Mouse (Mus musculus) 3T3-L1 (cell line): ENCODE results near the gene 6330403K07Rik.

Source experiments
- DNase-seq: peaks from one replicate; pipeline ENCODE4 v3.0.0-alpha.2; 2015; ENCODE audit warnings: low read depth, low spot score

6330403K07Rik gene

DNA sequence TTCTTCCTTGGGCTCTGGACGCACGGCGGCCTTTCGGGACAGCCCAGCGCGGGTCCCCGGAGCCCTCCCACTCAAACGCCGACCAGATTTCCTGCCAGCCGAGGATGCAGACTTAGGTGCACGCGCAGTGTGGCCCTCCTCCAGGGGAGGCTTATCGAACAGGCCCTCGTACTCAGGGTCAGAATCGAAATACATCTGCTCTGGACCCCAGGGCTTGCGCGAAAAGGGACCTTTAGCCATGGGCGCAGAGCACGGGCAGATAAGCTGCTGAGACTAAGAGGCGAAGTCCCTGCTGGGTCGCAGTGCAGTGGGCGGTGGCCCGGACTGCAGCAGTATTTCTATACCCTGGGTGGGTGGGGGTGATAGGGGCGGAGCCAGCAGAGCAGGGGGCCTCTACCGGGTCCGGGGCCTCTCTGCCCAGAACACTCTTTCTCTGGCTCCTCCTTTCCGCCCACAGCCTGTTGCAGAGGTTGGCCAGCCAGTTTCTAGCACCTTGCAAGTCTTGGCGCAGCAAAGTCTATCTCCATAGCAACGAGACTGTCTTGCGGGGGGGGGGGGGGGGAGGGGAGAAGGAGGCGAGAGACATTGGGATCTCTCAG lies at the start of gene 6330403K07Rik:
Gene 6330403K07Rik, minus strand, starts transcription at position 351 of the 599 bp plus-strand sequence.
- no peak for DNase-seq

DNA sequence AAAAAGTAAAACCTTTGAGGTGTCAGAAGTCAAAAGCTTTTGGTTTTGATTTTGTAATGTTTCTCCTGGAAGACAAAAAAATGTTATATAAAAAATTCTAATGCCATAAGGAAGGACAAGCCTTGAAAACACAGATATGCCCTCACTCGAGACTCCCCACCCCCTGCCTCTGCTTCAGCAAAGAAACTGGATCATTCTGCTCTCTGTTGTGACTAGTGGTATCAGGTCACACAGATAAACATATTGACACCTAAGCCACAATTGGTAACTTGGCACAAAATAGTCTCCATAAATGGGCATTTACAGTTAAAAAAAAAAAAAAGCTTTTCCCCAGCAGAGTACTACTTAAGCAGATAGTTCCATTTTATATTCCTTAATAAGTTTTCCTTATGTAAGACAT lies 43.0 kb upstream of the 6330403K07Rik start:
- DNase-seq = no peak

DNA sequence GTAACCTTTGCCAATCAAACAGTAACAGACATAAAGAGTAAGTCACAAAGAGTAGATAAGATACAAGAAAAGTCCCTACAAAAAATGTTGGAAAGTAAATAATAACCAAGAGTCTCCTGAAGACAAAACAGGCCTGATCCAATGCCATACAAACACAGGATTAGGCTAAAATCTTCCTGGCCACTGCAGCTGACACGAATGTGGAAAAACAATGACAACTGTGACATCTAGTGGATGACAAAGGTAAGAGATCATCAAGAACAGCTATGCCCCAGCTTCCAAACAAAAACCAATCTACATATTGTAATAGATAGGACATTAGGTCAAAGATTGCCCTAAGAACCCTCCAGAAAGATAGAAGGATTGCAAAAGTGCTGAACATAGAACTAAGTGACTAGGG lies 19.2 kb upstream of the 6330403K07Rik start:
- DNase-seq = peak; percentile 49

DNA sequence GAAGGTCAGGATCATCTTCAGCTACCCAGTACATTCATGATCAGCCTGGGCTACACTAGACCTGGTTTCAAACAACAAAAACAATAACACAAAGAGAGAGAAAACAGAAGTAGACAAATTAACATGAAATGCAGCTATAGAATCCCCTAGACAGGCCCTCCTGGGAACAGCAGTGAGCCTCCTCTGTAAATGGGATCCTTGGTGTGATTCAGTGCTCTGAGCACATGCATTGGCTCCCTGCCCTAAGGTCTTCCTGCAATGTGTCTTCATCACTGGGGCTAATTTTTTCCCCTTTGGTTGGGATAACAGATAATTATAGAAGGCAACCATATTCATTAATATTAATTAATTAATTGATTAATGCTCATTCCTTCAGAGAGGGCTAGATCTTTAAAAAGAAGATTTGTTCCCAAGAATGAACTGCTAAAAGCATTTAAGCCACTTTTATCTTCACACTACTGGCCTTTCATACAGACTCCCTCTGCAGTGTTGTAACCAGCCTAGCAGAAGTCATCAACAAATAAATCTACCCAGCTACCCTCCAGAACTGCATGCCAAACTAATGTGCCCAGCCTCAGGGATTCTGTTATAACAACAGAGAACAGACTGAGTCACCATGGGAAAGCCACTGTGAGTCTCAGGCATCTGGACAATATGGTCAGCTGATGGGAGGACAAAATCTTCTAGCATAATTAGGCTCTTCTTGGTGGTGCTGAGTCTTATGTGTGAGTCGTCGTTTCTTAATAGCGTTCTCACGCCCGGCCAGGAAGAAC lies 6.4 kb upstream of the 6330403K07Rik start:
- DNase-seq = peak; percentile 82

DNA sequence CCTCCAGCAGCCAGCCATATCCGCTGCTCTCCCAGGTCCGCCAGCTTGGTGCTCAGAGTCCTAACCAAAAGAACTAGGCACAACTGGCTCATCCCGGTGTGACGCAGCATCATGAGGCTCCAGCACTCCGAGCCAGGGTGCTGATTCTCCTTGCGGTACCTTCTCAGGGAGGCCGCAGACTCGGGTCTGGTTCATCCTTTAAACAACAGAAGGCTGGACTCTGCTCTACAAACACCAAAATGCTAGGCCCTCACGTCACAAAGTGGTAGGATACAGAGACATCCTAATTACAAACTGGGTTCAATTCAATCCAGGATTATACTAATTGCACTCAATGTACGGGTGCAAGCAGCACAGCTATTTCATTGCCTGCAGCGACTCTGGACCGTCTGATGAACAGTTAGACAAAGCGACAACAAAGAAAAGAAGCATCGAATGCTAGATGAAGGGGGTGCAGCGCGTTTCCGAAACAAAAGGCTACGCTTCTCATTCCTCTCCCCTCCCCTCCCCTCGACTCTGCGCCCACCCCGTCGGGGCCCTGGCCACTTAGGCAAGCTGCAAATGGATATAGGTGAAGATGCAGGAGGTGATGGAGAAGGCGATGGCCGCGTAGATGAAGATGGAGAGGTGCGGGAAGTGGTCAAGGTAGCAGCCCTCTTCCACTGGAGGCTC lies 686 bp downstream of the 6330403K07Rik start:
- no peak for DNase-seq

DNA sequence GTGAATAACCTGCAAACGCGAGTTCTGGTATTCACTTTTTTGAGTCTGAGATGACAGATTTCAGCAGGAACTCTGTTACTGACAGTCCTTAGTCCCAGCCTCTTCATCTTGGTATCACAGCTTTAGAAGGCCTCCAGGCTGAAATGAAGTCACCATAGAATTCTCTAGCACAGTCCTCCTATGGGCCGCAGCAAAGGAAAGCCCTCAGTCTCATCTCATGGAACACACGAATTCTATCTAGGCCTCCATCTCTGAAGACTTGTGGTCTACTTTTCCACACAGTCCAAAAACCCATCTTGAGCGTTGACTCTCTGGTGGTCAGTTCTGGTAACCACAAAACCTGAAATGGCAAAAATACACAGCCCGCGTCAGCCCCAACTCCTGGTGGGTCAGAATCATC lies 1.2 kb downstream of the 6330403K07Rik start:
- DNase-seq = no peak

DNA sequence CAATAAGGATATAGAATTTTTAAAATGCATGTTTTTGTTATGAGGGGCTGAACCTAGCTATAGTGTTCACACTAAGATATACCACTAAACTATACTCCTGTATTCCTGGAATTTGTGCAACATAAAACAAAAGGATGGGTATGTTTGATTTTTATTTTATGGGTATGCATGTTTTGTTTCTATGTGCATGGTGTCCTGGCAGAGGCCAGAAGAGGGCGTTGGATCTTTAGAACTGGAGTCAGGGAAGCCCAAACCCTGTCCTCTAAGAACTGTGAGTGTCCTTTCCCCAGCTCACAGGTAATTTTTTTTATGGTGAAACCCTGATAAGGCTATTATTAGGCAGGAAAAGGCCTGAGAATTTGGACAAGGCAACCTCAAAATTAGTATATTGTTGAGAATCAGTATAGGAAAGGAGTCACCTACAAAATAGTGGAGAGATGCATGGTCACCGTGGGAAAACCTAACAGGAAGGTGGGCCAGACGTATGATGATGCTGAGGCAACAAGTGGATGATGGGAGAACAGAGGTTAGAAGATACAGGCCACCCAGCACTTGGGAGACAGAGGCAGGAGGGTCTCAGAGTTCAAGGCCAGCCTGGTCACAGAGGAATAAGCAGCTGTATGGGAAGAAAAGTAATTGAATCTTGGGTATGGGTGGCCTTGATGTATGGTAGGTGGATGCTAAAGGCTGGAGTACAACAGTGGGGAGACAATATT lies 3.8 kb downstream of the 6330403K07Rik start:
- DNase-seq = no peak

DNA sequence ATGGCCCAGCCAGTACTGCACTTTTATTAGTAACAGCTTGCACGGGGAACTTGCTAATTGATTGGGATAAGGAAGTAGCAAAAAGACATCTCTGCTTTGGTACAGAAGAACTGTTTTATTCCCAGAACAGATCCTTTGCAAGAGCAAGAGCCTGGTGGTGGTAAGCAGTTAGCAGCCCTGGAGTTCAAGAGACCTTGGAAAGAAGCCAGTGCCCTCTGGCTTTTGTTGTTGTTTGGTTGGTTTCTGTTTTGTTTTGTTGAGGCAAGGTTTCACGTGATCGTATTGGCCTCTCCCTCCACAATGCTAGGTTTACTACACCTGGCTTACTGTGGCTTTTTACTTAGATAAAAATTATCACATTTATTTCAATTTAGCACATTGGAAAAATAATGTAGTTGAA lies 5.0 kb downstream of the 6330403K07Rik start:
- DNase-seq = no peak

DNA sequence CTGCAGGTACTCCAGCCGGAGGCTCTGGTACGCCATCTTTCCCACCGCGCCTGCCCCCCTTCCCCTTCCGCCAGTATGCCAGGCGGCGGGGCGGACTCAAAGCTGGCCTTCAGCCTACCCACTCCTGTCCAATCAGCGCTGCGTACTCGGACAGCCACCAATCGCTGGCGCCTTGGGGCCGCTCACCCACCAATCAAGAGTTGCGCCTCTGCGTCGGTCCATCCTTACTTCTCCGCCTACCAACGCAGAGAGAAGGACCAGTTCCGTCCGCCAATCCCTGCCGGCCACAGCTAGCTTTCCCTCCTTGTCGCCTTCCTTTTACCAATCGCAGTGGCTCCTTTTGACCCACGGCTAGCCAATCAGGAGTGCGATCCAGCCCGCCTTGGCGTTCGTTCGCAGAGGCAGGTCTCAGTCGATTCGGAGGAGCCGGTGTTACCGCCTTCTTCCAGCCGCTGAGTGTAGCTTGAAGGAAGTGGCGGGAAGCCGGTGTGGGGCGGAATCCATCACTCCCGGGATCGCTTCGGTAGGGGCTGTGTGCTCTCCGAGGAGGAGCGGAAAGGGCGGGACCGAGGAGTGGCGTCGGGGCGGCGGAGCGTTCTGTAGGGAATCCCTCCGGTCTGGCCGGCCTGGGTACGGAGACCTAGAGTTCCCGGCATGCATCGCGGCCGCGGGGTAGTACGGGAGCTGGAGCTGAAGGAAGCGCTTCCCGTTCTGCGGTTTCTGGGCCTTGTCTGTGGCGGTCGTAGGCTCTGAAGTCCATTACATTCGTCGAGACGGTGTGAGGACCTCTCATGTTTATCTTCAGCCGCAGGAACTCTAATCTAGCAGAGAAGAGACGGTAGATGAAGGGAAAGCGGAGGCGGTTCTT lies 13.9 kb downstream of the 6330403K07Rik start, which contains the start of the genes Mis12 and Derl2:
Gene Mis12, plus strand, starts transcription at position 411 of the 868 bp plus-strand sequence.
Gene Derl2, minus strand, starts transcription at position 641 of the 868 bp plus-strand sequence.
- DNase-seq = peak; percentile 100

DNA sequence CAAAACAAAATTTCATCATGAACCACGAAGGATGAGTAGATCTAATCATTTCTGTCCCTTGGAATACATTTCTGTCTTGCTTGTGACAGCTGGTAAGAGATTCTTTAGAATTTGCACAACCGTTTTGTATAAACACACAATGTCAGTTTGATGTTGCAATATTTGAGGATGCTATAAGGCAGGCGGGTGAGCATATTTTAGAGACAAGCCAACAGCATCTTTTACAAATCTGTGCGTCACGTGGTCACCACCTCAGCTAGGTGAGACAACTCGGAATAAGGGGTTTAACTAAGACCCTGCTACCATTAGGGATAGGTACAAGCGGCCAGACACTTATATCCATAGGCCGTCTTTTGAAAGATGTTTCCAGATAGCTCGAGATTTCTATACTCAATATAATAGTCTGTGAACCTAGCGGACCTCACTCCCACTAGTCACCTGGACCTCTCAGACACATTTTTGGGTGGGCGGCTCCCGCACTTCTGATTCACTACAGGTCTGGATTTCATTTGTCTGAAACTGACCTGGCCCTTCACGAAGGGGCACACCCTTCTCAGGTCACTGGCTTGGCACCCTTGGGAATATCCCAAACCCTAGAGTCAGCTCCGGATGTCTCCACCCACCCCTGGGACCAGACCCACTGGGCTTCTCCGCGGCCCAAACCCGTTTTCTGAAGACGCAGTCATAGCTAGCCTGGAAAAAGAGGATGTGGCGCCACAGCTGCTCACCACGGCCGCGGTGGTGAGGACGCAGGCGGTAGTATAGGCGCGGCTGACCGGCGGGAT lies 14.7 kb downstream of the 6330403K07Rik start:
- DNase-seq = peak; percentile 21

DNA sequence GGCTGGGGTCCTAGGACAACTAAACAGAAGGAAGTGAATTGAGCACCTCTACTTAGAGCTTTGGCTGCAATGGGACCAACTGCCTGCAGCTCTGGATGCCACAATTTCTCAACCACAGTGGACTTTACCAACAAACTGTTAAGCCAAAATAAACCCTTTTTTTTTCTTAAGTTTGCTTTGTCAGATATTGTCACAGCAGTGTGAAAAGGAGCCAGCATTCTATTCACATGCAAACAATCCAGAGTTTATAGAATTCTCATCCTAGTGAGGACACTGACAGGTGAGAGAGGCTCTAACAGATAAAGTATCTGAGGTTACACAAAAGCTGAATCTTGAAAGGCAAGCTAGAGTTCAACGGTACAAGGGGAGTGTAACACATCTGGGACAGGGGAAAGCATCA lies 16.3 kb downstream of the 6330403K07Rik start:
- no peak for DNase-seq

DNA sequence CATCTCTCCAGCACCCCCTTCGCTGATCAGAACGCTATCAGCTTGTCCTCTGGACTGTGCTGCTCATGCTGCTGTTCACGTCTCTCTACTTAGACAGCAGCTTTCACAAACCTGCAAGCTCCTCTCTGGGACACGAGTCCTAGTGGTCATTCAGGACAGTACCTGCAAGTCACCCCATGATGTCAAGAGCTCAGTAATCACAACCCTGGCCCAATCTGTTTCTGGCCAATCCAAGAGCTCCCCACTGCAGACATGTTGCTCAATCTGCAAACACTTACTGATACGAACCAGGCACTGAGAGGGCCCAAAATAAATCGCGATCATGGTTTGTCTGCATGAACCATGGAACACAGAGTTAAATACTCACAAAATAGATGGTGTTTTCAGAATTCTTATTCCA lies 20.6 kb downstream of the 6330403K07Rik start:
- DNase-seq = no peak

DNA sequence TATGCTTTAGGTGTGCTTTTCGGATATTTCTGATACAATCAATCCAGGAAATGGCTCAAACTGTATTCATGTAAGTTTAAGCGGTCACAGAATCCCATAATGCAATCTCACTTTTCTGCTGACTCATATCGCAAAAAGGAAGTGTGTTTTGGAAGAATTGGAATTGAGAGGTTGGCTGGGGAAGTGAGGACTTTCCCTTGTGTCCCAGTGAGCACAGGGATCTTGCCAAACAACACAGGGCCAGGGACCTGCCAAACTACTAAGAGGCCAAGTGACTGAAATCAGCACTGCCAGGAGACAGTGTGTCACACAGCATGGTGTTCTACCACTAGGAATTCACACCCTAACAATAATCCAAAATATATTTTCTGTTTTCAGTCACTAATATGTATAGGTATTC lies 25.0 kb downstream of the 6330403K07Rik start:
- no peak for DNase-seq

DNA sequence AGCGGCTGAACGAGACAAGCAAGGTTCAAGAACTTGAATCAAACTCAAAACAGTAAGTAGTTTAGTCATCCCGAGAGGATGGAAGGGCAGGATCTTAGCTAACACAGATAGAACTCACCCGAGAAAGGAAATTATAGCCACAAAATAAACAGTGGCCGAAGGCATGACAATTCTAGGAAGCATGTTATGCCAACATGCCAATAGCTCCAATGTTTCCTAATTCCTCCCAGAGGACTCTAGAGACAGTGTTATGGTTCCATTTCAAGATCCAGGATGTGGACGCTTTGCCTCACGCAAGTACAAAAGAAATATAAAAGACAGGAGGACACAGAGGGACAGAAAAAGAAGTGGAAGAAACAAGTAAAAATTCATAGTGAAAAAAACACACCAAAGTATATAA lies 25.5 kb downstream of the 6330403K07Rik start:
- no peak for DNase-seq

DNA sequence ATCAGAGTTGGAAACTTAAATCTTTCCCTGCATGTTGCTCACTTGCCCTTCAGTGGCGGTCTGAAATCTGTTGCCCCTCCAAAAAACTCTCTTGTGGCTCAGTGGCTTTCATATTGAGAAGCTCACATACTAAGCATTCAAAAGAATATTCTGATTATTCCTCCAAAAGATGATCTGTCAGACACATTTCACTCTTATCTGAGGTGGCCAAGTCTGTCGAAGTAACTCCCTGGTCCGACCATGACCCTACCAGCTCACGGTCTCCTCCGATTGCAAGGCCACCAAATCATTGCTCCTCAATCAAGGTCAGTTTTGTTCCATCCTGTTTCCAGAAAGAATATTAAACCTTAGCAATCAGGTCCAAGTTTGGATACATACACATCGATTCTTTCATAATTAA lies 26.3 kb downstream of the 6330403K07Rik start:
- DNase-seq = no peak

DNA sequence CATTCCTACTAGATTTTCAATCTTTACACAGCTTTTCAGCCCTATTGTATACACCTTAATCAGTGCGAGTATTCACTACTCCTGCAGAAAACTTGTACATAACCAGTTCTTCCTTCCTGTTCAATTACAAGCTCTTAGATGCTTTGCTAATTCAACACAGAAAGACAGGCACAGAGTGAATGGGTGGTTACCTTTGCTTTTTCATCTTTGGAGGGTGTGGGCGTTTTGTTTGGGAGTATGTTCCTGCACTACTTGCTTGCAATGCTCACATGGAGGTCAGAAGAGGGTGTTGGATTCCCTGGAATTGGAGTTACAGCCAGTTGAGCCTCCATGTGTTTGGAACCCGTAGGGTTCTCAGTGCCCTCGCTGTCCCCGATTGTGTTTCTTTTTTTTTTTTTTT lies 28.3 kb downstream of the 6330403K07Rik start:
- peak; percentile 16 for DNase-seq

DNA sequence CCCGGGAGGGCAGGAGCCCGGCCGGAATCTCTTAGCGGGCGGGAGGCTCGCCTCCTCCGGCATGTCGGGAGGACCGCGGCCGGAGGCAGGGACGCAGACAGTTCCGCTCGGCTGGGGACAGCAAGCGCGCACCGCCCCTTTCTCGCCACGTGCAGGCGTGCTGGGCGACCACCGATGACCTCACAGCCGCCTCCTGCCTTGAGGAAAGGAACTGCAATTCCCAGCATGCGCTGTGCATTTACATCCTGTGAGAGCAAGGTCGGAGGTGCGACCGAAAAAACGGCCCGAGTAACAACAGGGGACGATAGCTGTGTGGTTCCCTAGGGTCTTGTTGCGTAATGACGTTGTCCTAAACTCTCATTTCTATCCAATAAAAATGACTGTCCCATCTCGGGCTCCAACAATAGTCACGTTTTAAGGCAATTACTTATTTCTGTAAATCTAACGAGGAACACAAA lies 29.0 kb downstream of the 6330403K07Rik start, which contains the start of gene Dhx33:
Gene Dhx33, minus strand, starts transcription at position 122 of the 458 bp plus-strand sequence.
- DNase-seq = peak; percentile 99

DNA sequence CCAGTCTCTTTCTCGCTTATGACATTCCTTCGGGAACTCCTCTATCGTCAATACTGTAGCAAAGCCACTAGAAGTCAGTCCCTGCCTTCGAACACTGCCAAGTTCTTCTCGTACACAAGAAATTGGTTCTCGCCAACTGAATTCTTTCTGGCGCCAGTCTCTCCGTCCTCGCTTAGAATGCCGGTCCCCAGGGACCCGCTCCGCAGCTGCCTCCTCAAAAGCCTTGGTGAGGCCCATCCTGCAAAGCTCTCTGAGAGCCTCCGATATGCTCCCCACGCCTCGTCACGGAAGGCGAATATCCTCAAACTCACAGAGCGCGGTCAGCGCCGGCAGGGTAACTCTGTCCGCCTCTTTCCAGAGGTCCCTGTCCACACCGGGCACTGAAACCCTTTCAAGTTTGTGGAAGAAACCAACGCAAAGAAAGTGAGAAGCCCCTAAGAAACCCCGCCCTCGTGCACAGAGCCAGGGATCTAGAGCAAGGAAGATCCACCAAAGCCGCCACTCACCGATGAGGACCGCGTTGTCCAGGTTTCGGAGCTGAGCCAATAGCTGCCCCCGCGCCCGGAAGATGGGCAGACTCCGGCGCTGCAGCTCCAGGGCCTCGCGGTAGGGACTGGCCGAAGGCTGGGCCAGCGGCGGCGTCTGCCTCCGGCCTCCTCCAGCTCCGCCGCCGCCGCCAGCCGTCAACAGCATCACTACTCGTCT lies 29.6 kb downstream of the 6330403K07Rik start:
- DNase-seq = peak; percentile 81

DNA sequence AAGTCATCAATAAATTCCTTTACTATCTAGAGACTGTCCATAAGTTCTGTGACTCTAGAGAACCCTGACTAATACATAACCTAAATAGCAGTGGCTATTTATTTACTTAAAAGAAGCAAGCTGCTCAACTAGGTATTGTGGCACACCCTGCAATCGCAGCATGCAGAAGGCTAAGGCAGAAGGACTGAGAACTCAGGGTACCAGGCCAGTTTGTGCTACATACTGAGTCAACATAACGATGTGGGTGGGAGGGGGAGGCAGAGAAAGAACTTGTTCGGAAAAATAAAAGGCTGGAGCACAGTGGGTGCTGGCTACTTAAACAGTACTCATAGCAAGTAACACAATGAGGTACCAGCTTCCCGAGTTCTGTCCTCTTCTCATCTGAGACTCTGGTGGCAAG lies 32.1 kb downstream of the 6330403K07Rik start:
- no peak for DNase-seq
